Mouse (Mus musculus) G1E-ER4 (cell line): ENCODE data around the gene Srek1ip1. TPM values are rescaled to one million over a fixed set of nuclear protein-coding genes. Genes with fewer than 3 reads are reported as not detected.

Source experiments
- GATA1 ChIP-seq: IDR thresholded peaks from one replicate; pipeline ENCODE4 v1.8.0; 2012; ENCODE audit warnings: low read length, inconsistent platforms
- polyA plus RNA-seq: library from polyadenylated mRNA; stranded (reverse); fragments of >175 nt; gene quantifications from 2 replicates; pipeline ENCODE4 v1.2.3, GENCODE M21; 2012

Srek1ip1 gene
- 2.8 and 3.6 TPM in 2 replicates for polyA plus RNA-seq

- no peak for TF ChIP-seq GATA1
Observed at GRCm38 (mm10) chr13:104792184-104792583, at the start of gene Srek1ip1. Srek1ip1 (plus strand) TSS chr13:104792484.

DNA sequence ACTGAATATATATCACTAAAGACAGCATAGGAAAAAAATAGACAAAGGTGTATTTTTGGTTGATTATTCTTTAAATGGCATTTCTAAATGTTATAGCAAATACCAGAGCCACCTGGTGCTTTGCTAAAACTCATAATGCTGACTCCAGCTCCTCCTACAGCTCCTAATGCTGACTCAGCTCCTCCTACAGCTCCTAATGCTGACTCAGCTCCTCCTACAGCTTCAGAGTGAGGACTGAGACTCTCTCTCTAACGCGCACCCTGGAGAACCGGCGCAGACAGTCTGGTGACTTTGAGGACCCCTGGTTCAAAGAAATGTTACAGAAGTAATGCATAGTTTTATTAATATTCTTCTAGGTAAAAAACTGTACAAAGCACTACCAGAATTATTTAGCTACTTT, 49.4 kb upstream of the Srek1ip1 start:
- no peak for TF ChIP-seq GATA1

- TF ChIP-seq GATA1, result no peak
Observed at GRCm38 (mm10) chr13:104747032-104747431, 45.3 kb upstream of the Srek1ip1 start.

DNA sequence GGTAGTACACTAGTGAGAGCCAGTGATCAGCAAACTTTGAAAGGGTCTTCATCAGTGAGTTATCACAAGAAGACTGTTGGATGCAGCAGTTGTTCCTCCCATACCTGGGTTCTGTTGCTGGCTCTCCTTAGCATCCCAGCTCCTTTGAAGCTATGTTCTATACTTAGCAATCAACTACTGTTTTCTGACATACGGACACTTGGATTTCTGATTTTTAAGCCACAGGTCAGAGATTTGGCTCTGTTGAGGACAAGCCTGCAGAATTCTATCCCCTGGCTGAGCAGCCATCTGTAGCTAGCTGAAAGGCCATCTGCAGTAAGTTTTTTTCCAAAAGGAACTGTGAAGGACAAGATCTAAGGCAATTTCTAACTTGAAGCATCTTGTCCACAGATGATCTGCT, 32.9 kb upstream of the Srek1ip1 start:
- TF ChIP-seq GATA1, result no peak

DNA sequence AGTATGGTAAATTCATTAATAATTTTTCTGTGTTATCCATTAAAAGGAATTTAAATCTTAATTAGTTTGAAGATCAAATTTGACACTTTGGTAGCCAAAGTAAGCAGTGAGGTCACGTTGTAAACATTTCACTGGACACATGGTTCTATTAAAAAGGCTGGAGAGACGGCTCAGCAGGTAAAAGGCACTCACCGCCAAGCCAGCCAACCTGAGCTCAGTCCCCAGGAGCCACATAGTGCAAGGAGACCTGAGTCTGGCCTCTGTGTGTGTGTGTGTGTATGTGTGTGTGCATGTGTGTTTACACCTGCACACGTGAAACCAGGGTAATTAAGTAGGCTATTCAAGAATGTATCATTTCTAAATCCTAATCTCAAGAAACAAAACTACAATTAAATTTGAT, 29.9 kb upstream of the Srek1ip1 start:
- TF ChIP-seq GATA1, result no peak

DNA sequence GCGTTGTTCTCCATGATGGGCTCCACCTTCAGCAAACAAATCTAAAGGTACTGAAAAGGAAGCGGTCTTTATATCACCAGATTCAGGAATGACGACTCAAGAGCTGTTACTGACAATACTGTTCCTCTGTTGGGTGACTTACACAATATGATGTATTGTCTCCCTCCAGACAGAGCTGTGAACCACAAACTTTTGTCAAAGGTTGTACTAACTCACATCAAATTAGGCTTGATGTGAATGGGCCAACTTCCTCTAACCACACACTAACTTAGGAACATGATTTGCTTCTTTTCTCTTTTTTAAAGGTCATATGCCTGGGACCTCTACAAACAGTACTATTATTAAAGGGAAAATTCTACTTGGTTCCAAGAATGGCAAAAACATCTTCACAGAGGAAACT, 29.1 kb upstream of the Srek1ip1 start:
- no peak for TF ChIP-seq GATA1

- TF ChIP-seq GATA1, result peak; percentile 21
Observed at GRCm38 (mm10) chr13:104779104-104779670, 13.1 kb upstream of the Srek1ip1 start.

DNA sequence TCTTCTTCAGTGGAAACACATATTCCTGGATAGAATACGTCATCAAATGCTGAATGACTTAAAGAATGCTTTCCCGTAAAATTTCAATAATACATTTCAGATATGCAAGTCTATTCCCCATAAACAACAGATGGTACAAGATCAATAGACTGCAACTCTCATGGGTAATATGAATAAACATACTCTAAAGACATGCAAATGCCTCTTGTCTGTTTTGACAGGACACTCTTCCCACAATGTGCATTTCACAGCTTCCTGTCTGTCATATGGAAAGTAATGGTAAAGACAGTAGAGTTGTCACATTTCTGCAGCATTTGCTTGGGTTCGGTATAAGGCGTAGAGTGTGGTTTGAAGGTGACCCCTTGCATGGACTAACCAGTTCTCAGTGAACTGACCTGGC, 5.0 kb upstream of the Srek1ip1 start:
- no peak for TF ChIP-seq GATA1

DNA sequence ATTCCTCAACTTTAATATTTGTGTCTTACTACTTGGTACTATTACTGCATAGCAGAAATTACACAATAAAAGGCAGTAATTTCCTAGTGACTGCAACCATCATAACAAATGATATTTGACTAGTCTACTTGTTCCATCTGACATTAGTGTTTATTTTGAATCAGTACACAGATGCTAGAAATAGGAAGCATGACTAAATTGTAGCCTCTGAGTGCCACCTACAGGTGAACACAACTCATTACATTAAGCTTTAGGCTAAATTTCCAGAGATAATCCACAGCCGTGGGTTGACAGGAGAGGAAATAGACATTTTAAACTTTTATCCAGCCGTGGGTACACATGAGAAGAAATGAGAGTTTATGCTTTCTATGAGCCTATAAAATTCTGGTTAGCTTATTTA, 2.6 kb upstream of the Srek1ip1 start:
- no peak for TF ChIP-seq GATA1

DNA sequence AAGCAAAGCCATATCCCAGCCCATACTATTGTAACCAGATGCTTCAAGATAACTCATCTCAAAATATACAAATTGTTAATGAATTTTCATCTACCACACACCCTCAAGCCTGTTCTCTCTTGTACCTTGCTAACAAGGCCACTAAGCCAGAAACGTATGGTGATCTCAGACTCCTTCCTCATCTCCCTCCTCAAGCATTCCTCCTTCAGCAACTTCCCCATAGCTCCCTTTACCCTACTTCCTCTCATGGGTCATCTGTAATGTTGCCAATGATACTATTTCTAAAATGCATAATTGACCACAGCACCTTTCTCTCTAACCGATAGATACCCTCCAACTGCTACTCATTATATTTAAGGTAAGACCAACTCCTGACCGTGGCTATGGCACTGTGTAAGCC, 2.1 kb downstream of the Srek1ip1 start:
- no peak for TF ChIP-seq GATA1

- no peak for TF ChIP-seq GATA1
Observed at GRCm38 (mm10) chr13:104799067-104799466, 6.8 kb downstream of the Srek1ip1 start.

DNA sequence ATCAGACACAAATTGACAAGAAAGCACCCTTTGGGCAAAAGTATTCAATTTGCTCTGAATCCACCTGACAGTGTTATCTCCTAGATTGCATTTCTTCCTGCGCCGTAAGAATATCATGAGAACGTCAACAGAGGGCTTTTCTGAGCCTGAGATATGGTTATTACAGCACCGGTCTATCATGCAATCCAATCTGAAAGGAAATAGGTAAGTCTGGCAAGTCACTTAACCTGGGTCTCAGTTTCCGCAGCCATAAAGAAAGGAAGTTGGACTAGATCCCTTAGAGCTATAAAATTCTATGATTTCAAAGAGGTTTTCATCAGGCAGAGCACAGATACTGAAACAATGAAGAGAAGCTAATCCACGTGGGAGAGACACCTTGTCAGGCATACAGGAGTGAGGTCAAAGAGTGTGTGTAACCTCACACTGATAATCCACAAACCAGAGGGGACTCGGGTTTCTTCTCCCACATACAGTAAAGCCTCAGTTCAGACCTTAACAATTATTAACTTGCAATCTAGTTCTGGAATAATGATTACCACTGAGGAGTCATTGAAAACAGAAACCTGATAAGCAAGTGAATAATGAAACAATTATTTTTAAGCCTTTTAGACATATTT, 7.4 kb downstream of the Srek1ip1 start:
- TF ChIP-seq GATA1, result no peak

- no peak for TF ChIP-seq GATA1
Observed at GRCm38 (mm10) chr13:104805681-104806080, 13.4 kb downstream of the Srek1ip1 start.

GRCm38 (mm10) chr13:104816270-104816634, 24.0 kb downstream of the Srek1ip1 start:
- no peak for TF ChIP-seq GATA1

GRCm38 (mm10) chr13:104816635-104817571, 24.6 kb downstream of the Srek1ip1 start, which contains the start of gene Cwc27:
Cwc27 (minus strand) TSS chr13:104817142.
- TF ChIP-seq GATA1, result no peak

GRCm38 (mm10) chr13:104817696-104818095, 25.4 kb downstream of the Srek1ip1 start:
- TF ChIP-seq GATA1, result no peak
